Mouse (Mus musculus) testis, adult 2 months (tissue): ENCODE data around the gene Qtrt2. TPM values are rescaled to one million over a fixed set of nuclear protein-coding genes. Genes with fewer than 3 reads are reported as not detected.

Experiments
- H3K27ac ChIP-seq: fragments of 200-500 bp; 2 replicates; pipeline ENCODE4 v1.5.1; 2012; ENCODE audit warnings: low read depth, low read length; ENCODE audit not compliant: control insufficient read depth, insufficient read depth
- H3K27me3 ChIP-seq: fragments of 200-500 bp; 2 replicates; pipeline ENCODE4 v1.6.1; 2012; ENCODE audit warnings: mild to moderate bottlenecking, low read length, moderate library complexity; ENCODE audit not compliant: control insufficient read depth, insufficient read depth
- H3K36me3 ChIP-seq: fragments of 200-500 bp; 2 replicates; pipeline ENCODE4 v1.6.1; 2012; ENCODE audit warnings: mild to moderate bottlenecking, low read length; ENCODE audit not compliant: control insufficient read depth, insufficient read depth
- H3K4me1 ChIP-seq: fragments of 200-500 bp; 2 replicates; pipeline ENCODE4 v1.6.1; 2012; ENCODE audit warnings: low read length; ENCODE audit not compliant: control insufficient read depth, insufficient read depth
- H3K4me3 ChIP-seq: fragments of 200-500 bp; 2 replicates; pipeline ENCODE4 v1.5.1; 2012; ENCODE audit warnings: low read depth, mild to moderate bottlenecking, low read length, moderate library complexity, mixed read lengths; ENCODE audit not compliant: control insufficient read depth
- CTCF ChIP-seq: fragments of 200-500 bp; IDR thresholded peaks from 2 replicates; pipeline ENCODE4 v1.5.1; 2012; ENCODE audit warnings: low read depth, mild to moderate bottlenecking, inconsistent platforms, low read length, moderate library complexity; ENCODE audit not compliant: control insufficient read depth, insufficient read depth, insufficient replicate concordance
- POLR2A ChIP-seq: fragments of 200-500 bp; IDR thresholded peaks from 2 replicates; pipeline ENCODE4 v1.6.1; 2012; ENCODE audit warnings: low read depth, mild to moderate bottlenecking, inconsistent platforms, low read length, moderate library complexity; ENCODE audit not compliant: control insufficient read depth
- polyA plus RNA-seq: library from polyadenylated mRNA; depleted of rRNA; stranded (reverse); fragments of >200 nt; gene quantifications from 2 replicates; pipeline ENCODE4 v1.2.3, GENCODE M21; 2012

Qtrt2 gene
- polyA plus RNA-seq, 1 experiment: 11.0 TPM

DNA sequence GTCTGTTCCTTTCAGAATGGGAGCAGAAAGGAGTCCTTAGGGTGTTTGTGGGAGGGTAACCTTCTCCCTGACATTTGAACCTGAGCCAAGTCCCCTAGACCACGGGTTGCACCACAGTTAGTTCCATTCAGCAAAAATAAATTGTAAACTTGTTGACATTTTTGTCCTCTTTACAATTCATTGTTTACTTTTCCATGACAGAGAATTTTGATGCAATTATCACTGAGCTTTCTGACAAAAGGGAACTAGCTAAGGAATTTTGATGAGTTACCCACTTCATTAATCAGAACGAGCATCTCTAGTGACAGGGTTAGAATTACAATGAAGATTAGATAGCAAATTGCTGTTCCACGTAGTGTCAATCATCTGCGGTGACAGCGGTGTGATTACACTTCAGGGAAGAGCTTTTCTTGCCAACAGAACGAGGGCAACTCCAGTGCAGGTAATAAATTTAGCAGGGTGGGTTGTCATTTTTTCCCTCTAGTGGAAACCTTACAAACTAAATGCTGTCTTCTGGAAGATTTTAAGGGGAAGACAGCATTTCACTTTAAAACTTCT lies 1.5 kb downstream of the Qtrt2 start:
- Histone ChIP-seq H3K36me3 (no peaks in the 10 kb centered on the region), H3K4me1 (no peaks in the 10 kb centered on the region), H3K4me3 (no peak overlapping the region), H3K27me3 (no peaks in the 10 kb centered on the region), H3K27ac (no peak overlapping the region)
- TF ChIP-seq POLR2A (no peak), CTCF (no peak)

DNA sequence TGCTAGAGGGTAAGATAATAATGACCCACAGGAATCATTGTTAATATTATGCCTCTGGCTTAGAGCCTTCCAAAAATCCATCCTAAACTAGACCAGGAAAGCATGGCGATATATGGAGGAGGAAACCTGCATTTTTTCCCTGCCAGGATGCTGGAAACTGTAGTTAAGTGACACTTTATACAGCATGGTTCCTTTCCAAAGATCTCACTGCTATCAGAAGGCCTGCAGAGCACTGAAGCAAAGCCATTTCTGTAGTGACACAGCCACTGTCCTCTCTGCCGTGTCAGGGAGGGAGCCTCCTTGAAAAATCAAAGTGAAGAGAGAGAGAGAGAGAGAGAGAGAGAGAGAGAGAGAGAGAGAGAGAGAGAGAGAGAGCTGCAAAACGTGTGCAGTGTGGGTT lies 4.0 kb downstream of the Qtrt2 start:
- H3K27me3 ChIP-seq: no peaks in the 10 kb centered on the region
- no peak overlapping the region for H3K27ac ChIP-seq
- TF ChIP-seq POLR2A (no peak), CTCF (no peak)
- H3K36me3 ChIP-seq: no peaks in the 10 kb centered on the region
- H3K4me3 ChIP-seq: no peak overlapping the region
- no peaks in the 10 kb centered on the region for H3K4me1 ChIP-seq

DNA sequence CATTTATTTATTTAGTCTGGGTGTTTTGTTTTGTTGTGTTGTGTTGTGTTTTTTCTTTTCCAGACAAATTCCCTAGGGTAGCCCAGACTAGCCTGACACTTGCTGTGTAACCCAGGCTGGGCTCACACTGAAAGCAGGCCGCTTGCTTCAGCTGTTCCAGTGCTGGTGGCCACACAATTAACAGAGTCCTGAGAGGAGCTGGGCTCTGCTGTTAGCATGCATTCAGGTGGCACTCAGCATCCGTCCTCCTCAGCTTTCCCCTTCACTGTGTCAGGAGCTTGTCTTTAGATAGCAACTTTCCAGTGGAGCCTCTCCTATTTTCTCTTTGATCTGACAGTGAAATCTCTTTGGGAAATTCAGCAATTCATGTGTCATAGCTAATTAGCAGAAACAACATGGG lies 4.6 kb downstream of the Qtrt2 start:
- H3K36me3 ChIP-seq: no peaks in the 10 kb centered on the region
- no peak for TF ChIP-seq CTCF
- no peak for TF ChIP-seq POLR2A
- no peak overlapping the region for H3K27ac ChIP-seq
- no peaks in the 10 kb centered on the region for H3K4me1 ChIP-seq
- H3K27me3 ChIP-seq: no peaks in the 10 kb centered on the region
- no peak overlapping the region for H3K4me3 ChIP-seq

GRCm38 (mm10) chr16:43918867-43919266 lies 7.7 kb downstream of the Qtrt2 start:
- H3K27ac ChIP-seq: no peak overlapping the region
- H3K27me3 ChIP-seq: no peaks in the 10 kb centered on the region
- H3K4me3 ChIP-seq: no peak overlapping the region
- no peaks in the 10 kb centered on the region for H3K36me3 ChIP-seq
- no peaks in the 10 kb centered on the region for H3K4me1 ChIP-seq
- no peak for TF ChIP-seq POLR2A
- TF ChIP-seq CTCF: no peak

DNA sequence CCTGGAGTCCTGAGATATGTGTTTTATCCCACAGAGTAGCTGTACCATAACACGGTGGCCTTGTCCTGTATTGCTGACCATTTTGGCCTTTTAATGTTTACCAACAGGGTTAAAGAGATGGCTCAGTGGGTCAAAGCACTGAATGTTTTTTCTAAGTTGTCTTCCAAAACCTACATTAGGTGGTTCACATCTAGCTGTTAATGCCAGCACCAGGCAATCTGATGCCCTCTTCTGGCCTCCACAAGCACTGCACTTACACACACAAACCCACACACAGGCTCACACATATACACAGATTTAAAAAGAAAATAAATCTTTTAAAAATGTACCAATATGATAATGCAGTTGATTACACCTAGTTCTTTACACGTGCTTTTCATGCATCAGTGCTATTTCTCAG lies 17.7 kb downstream of the Qtrt2 start:
- no peak overlapping the region for H3K27ac ChIP-seq
- no peak overlapping the region for H3K4me3 ChIP-seq
- no peaks in the 10 kb centered on the region for H3K27me3 ChIP-seq
- TF ChIP-seq CTCF (no peak), POLR2A (no peak)
- H3K36me3 ChIP-seq: peaks cover 3% of the 10 kb centered on the region
- no peaks in the 10 kb centered on the region for H3K4me1 ChIP-seq

DNA sequence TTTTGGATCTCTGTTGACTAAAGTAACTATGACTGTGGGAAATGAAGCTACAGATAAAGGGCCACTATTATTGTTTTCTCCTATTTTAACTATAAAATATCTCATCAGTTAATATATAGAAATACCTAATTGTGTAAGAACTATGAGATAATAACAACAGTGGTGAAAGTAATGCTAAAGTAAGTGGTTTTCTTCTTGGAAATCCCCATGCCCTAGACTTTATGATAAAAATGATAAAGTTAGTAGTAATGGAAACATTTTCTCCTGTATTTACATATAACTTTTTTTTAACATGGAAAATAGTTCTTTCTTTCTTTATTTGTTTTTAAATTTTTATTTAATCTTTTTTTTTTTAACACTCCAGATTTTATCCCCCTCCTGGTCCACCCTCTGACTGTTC lies 26.0 kb downstream of the Qtrt2 start:
- Histone ChIP-seq H3K4me1 (no peaks in the 10 kb centered on the region), H3K36me3 (no peaks in the 10 kb centered on the region; the same call in 1 of the 2 replicates), H3K27ac (no peak overlapping the region), H3K27me3 (no peaks in the 10 kb centered on the region), H3K4me3 (no peak overlapping the region)
- TF ChIP-seq POLR2A (no peak), CTCF (no peak)

GRCm38 (mm10) chr16:43900138-43900537 lies 26.5 kb downstream of the Qtrt2 start:
- H3K36me3 ChIP-seq: no peaks in the 10 kb centered on the region; the same call in none of the 2 replicates
- H3K27ac ChIP-seq: no peak overlapping the region
- no peak for TF ChIP-seq POLR2A
- no peak for TF ChIP-seq CTCF
- no peak overlapping the region for H3K4me3 ChIP-seq
- no peaks in the 10 kb centered on the region for H3K27me3 ChIP-seq
- H3K4me1 ChIP-seq: no peaks in the 10 kb centered on the region

DNA sequence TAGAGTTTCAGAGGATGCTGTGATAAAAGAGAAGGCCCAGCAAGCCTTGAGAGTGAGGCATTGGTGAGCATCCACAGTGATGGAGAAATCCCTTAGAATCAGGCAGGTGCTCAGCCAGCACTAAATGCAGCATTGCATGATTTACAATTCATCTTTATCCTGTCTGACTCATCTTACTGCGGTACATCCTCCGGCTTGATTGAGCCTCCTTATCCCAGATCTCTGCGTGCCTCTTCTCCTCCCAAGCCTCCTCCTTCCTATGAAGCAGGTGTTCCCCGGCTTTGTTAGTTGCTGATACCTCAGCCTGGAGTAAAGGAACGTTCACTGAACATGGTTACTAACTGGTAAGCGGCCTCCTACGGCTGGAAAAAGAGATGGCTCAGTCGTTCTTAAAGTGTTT lies 32.1 kb downstream of the Qtrt2 start:
- no peaks in the 10 kb centered on the region for H3K4me1 ChIP-seq
- TF ChIP-seq CTCF: no peak
- TF ChIP-seq POLR2A: no peak
- no peak overlapping the region for H3K27ac ChIP-seq
- H3K4me3 ChIP-seq: no peak overlapping the region
- no peaks in the 10 kb centered on the region; the same call in none of the 2 replicates for H3K36me3 ChIP-seq
- no peaks in the 10 kb centered on the region for H3K27me3 ChIP-seq
